Mouse (Mus musculus) left cerebral cortex, adult 18-20 months (tissue): ENCODE data around the gene Kif1b. TPM values are rescaled to one million over a fixed set of nuclear protein-coding genes. Genes with fewer than 3 reads are reported as not detected.
A peak's percentile ranks its signal among the peaks of the same experiment; 100 is the strongest.
"Not testable (repeated sequence)": the region's sequence is repeated elsewhere in the genome, so short reads cannot be mapped to it uniquely, and the experiment has no call there.

Experiments used
- DNase-seq, 2 experiments: peaks; one replicate each; pipeline ENCODE4 v3.0.0; 2021 to 2022; ENCODE audit warnings: low spot score in 2 of 2, mixed read lengths in 1 of 2
- total RNA-seq, 2 experiments: library from RNA; stranded (reverse); gene quantifications; 2 replicates each; pipeline ENCODE4 v1.2.3; 2021

Kif1b gene
- total RNA-seq, 2 experiments from 2014 or later = 429 to 451 TPM

- no peak for DNase-seq
These were observed 133.8 kb downstream of the Kif1b start for GRCm38 (mm10) chr4:149173661-149174060.

GRCm38 (mm10) chr4:149172666-149173065, 134.8 kb downstream of the Kif1b start:
- no peak for DNase-seq

- no peak for DNase-seq
These were observed 135.4 kb downstream of the Kif1b start for GRCm38 (mm10) chr4:149172083-149172482.

GRCm38 (mm10) chr4:149171581-149171981, 135.9 kb downstream of the Kif1b start:
- DNase-seq = no peak

GRCm38 (mm10) chr4:149170394-149170931, 137.0 kb downstream of the Kif1b start:
- no peak for DNase-seq

- not testable (repeated sequence) for DNase-seq
These were observed 137.6 kb downstream of the Kif1b start for GRCm38 (mm10) chr4:149169926-149170325.

GRCm38 (mm10) chr4:149168016-149168415, 139.5 kb downstream of the Kif1b start:
- DNase-seq = no peak

- DNase-seq = peak in 1 of 2 experiments; percentile 22
These were observed 140.4 kb downstream of the Kif1b start for GRCm38 (mm10) chr4:149166957-149167611.

GRCm38 (mm10) chr4:149166215-149166946, 141.1 kb downstream of the Kif1b start, which contains the start of gene Pgd:
Gene Pgd (minus strand): TSS chr4:149166771.
- DNase-seq = peak; percentile 95 to 97

- DNase-seq = no peak
These were observed 143.3 kb downstream of the Kif1b start for GRCm38 (mm10) chr4:149164150-149164549.

GRCm38 (mm10) chr4:149163196-149163595, 144.3 kb downstream of the Kif1b start:
- no peak for DNase-seq

GRCm38 (mm10) chr4:149161166-149161565, 146.3 kb downstream of the Kif1b start:
- no peak for DNase-seq

- no peak for DNase-seq
These were observed 147.6 kb downstream of the Kif1b start for GRCm38 (mm10) chr4:149159891-149160290.

- DNase-seq = no peak
These were observed 148.3 kb downstream of the Kif1b start for GRCm38 (mm10) chr4:149159203-149159602.

- DNase-seq = no peak
These were observed 150.0 kb downstream of the Kif1b start for GRCm38 (mm10) chr4:149157415-149157973.

GRCm38 (mm10) chr4:149155711-149156110, 151.8 kb downstream of the Kif1b start:
- no peak for DNase-seq

GRCm38 (mm10) chr4:149154859-149155258, 152.6 kb downstream of the Kif1b start:
- no peak for DNase-seq

GRCm38 (mm10) chr4:149150721-149151120, 156.8 kb downstream of the Kif1b start:
- no peak for DNase-seq

- DNase-seq = no peak
These were observed 157.2 kb downstream of the Kif1b start for GRCm38 (mm10) chr4:149150256-149150655.

GRCm38 (mm10) chr4:149149611-149150010, 157.9 kb downstream of the Kif1b start:
- no peak for DNase-seq

GRCm38 (mm10) chr4:149149196-149149595, 158.3 kb downstream of the Kif1b start:
- no peak for DNase-seq

- no peak for DNase-seq
These were observed 159.4 kb downstream of the Kif1b start for GRCm38 (mm10) chr4:149148084-149148483.
